In genomic region chr11:118975427-118975826, GRCm38 (mm10) we compare ENCODE assay signal across 8 mouse cellular contexts. TPM values are rescaled to one million over a fixed set of nuclear protein-coding genes. Genes with fewer than 3 reads are reported as not detected.
A peak's percentile ranks its signal among the peaks of the same experiment; 100 is the strongest.
DNase-seq lines count a peak whose midpoint lies in the region; ATAC-seq and TF ChIP-seq lines count a peak whose summit lies in the region.

No protein-coding gene starts in this region.

- peaks cover 58% of the 10 kb centered on the region for H3K27me3 ChIP-seq in C2C12 (ENCODE audit: control insufficient read depth, insufficient read depth, insufficient read length)
- H3K27me3 ChIP-seq in embryonic facial prominence, embryonic 14.5 days (replicated peaks; ENCODE audit: control insufficient read depth, insufficient read depth, low read length), result peaks cover 6% of the 10 kb centered on the region
- peaks cover 42% of the 10 kb centered on the region for H3K27me3 ChIP-seq in heart, embryonic 16.5 days (ENCODE audit: control insufficient read depth, insufficient read depth, low read length)
- peaks cover 2% of the 10 kb centered on the region; the same call in 1 of the 2 replicates for H3K27me3 ChIP-seq in liver, embryonic 16.5 days (ENCODE audit: control insufficient read depth, insufficient read depth, low read depth, low read length)
- no peaks in the 10 kb centered on the region for H3K27me3 ChIP-seq in thymus, adult 2 months (ENCODE audit: control insufficient read depth, insufficient read depth, low read length)

- no peaks in the 10 kb centered on the region for H3K79me2 ChIP-seq in C2C12 (ENCODE audit: control insufficient read depth, insufficient read depth)

- peak; percentile 66 for DNase-seq in adrenal gland, postnatal 25 days
- DNase-seq in embryonic facial prominence, embryonic 14.5 days (ENCODE audit: low spot score), result peak; percentile 78
- peak; percentile 83 for DNase-seq in layer of hippocampus, adult 11-12 months (ENCODE audit: low spot score)
- peak; percentile 49 for DNase-seq in thymus, adult 2 months

- no peaks in the 10 kb centered on the region for H3K79me3 ChIP-seq in C2C12 (ENCODE audit: low read depth)

- no peak overlapping the region for H3K27ac ChIP-seq in embryonic facial prominence, embryonic 14.5 days (replicated peaks; ENCODE audit: low read depth, low read length)
- no peak overlapping the region for H3K27ac ChIP-seq in heart, embryonic 16.5 days (ENCODE audit: low read length)
- H3K27ac ChIP-seq in liver, embryonic 16.5 days (ENCODE audit: low read length), result no peak overlapping the region
- no peak overlapping the region for H3K27ac ChIP-seq in olfactory bulb, adult 2 months (ENCODE audit: insufficient read depth, low read depth, low read length)
- no peak overlapping the region for H3K27ac ChIP-seq in thymus, adult 2 months (ENCODE audit: control insufficient read depth, insufficient read depth, low read length)

- H3ac ChIP-seq in C2C12 (ENCODE audit: control insufficient read depth, insufficient read length, low read depth), result no peak overlapping the region

- H3K9me3 ChIP-seq in embryonic facial prominence, embryonic 14.5 days (ENCODE audit: control insufficient read depth, low read length), result no peaks in the 10 kb centered on the region
- no peaks in the 10 kb centered on the region for H3K9me3 ChIP-seq in heart, embryonic 16.5 days (replicated peaks; ENCODE audit: control insufficient read depth, low read length)
- H3K9me3 ChIP-seq in liver, embryonic 16.5 days (replicated peaks; ENCODE audit: control insufficient read depth, low read length), result no peaks in the 10 kb centered on the region

- WGBS in embryonic facial prominence, embryonic 14.5 days, result 1% methylated on average over 10 of the region's 10 CpGs
- 3% methylated on average over 10 of the region's 10 CpGs for WGBS in heart, embryonic 16.5 days
- under 1% methylated on average over 10 of the region's 10 CpGs for WGBS in liver, embryonic 16.5 days (ENCODE audit: insufficient replicate concordance)
- WGBS in olfactory bulb, adult 2 months, result 1% methylated on average over 10 of the region's 10 CpGs
- WGBS in thymus, adult 2 months, result 2% methylated on average over 10 of the region's 10 CpGs

- no peaks in the 10 kb centered on the region; the same call in 1 of the 2 replicates for H3K4me1 ChIP-seq in embryonic facial prominence, embryonic 14.5 days (ENCODE audit: control insufficient read depth, insufficient read depth, low read length)
- H3K4me1 ChIP-seq in heart, embryonic 16.5 days (ENCODE audit: control insufficient read depth, insufficient read depth, low read length), result no peaks in the 10 kb centered on the region; the same call in 1 of the 2 replicates
- no peaks in the 10 kb centered on the region for H3K4me1 ChIP-seq in liver, embryonic 16.5 days (ENCODE audit: control insufficient read depth, low read depth, low read length)
- H3K4me1 ChIP-seq in olfactory bulb, adult 2 months (ENCODE audit: control insufficient read depth, insufficient read depth, low read length), result peaks cover 12% of the 10 kb centered on the region
- H3K4me1 ChIP-seq in thymus, adult 2 months (replicated peaks; ENCODE audit: control insufficient read depth, insufficient read depth, low read length), result peaks cover 8% of the 10 kb centered on the region

- no peak for ATAC-seq in embryonic facial prominence, embryonic 14.5 days (ENCODE audit: low read depth)
- no peak for ATAC-seq in heart, embryonic 16.5 days (replicated peaks; ENCODE audit: extremely low read depth, insufficient read depth, low FRiP score)
- no peak for ATAC-seq in liver, embryonic 16.5 days (ENCODE audit: low read depth)

- TF ChIP-seq POLR2A in olfactory bulb, adult 2 months (IDR thresholded peaks at IDR 0.05; ENCODE audit: insufficient read depth, low read depth, low read length), result no peak
- TF ChIP-seq POLR2A in thymus, adult 2 months (IDR thresholded peaks at IDR 0.05; ENCODE audit: control insufficient read depth, extremely low read depth, insufficient read depth, low read length, poor library complexity), result no peak

- H3K4me3 ChIP-seq in C2C12 (ENCODE audit: insufficient read depth, poor library complexity, severe bottlenecking), result no peak overlapping the region
- no peak overlapping the region for H3K4me3 ChIP-seq in embryonic facial prominence, embryonic 14.5 days (ENCODE audit: low read depth, low read length)
- H3K4me3 ChIP-seq in heart, embryonic 16.5 days (ENCODE audit: low read length), result no peak overlapping the region
- H3K4me3 ChIP-seq in liver, embryonic 16.5 days (ENCODE audit: low read depth, low read length), result no peak overlapping the region
- H3K4me3 ChIP-seq in olfactory bulb, adult 2 months (ENCODE audit: insufficient read depth, low read depth, low read length), result no peak overlapping the region
- H3K4me3 ChIP-seq in thymus, adult 2 months (ENCODE audit: control insufficient read depth, insufficient read depth, low read length), result no peak overlapping the region

- H3K4me2 ChIP-seq in embryonic facial prominence, embryonic 14.5 days (ENCODE audit: low read depth, low read length), result peak overlapping the region; percentile 23; the same call in 1 of the 2 replicates
- peak overlapping the region; percentile 36; the same call in 1 of the 2 replicates for H3K4me2 ChIP-seq in heart, embryonic 16.5 days (ENCODE audit: low read depth, low read length)
- H3K4me2 ChIP-seq in liver, embryonic 16.5 days (ENCODE audit: low read depth, low read length), result peak overlapping the region; percentile 7

- no peak overlapping the region for H3K9ac ChIP-seq in embryonic facial prominence, embryonic 14.5 days (ENCODE audit: low read depth, low read length)
- no peak overlapping the region for H3K9ac ChIP-seq in heart, embryonic 16.5 days (ENCODE audit: low read length)
- H3K9ac ChIP-seq in liver, embryonic 16.5 days (ENCODE audit: low read depth, low read length), result no peak overlapping the region

- no peaks in the 10 kb centered on the region for H3K36me3 ChIP-seq in C2C12 (ENCODE audit: control insufficient read depth, insufficient read depth)
- H3K36me3 ChIP-seq in embryonic facial prominence, embryonic 14.5 days (ENCODE audit: control insufficient read depth, insufficient read depth, low read length), result no peaks in the 10 kb centered on the region
- no peaks in the 10 kb centered on the region for H3K36me3 ChIP-seq in heart, embryonic 16.5 days (ENCODE audit: control insufficient read depth, insufficient read depth)
- no peaks in the 10 kb centered on the region for H3K36me3 ChIP-seq in liver, embryonic 16.5 days (ENCODE audit: control insufficient read depth, insufficient read depth)
- no peaks in the 10 kb centered on the region for H3K36me3 ChIP-seq in thymus, adult 2 months (ENCODE audit: control insufficient read depth, insufficient read depth, low read length)

- peak; percentile 2 for TF ChIP-seq CTCF in C2C12 (IDR thresholded peaks at IDR 0.05; ENCODE audit: control insufficient read depth, insufficient read depth, insufficient read length)
- peak; percentile 75 for TF ChIP-seq CTCF in olfactory bulb, adult 2 months (IDR thresholded peaks at IDR 0.05; ENCODE audit: insufficient read depth, low read depth, low read length)
- TF ChIP-seq CTCF in thymus, adult 2 months (IDR thresholded peaks at IDR 0.05; ENCODE audit: borderline replicate concordance, control insufficient read depth, extremely low read depth, insufficient read depth, low read length, poor library complexity), result peak; percentile 79; the same call in 1 of the 2 replicates

TF ChIP-seq in C2C12, 6 proteins besides CTCF, POLR2A, EP300 and RAD21:
- TF ChIP-seq CEBPB (IDR thresholded peaks at IDR 0.05; ENCODE audit: low read depth) (no peak), USF1 (IDR thresholded peaks at IDR 0.05; ENCODE audit: low read depth) (no peak), MYOG (IDR thresholded peaks at IDR 0.05; ENCODE audit: control insufficient read depth, extremely low read depth, insufficient read length) (no peak), MAX (IDR thresholded peaks at IDR 0.05) (no peak), MYOD1 (IDR thresholded peaks at IDR 0.05; ENCODE audit: control insufficient read depth, insufficient read length, low read depth) (no peak), FOSL1 (IDR thresholded peaks at IDR 0.05; ENCODE audit: insufficient read depth, low read length, poor library complexity, severe bottlenecking) (no peak)

RNA-seq across cellular contexts. Expression of gene Enpp7, which starts 12.6 kb away (rescaled TPM):
- not detected for polyA plus RNA-seq in C2C12 (2012; fragmentation: generic; extraction: Trizol)
- total RNA-seq in adrenal gland, postnatal 25 days (2021), result not detected in 2 replicates
- polyA plus RNA-seq in embryonic facial prominence, embryonic 14.5 days (2014; fragmentation: Nextera tagmentation; extraction: Ambion mirVana), result not detected in 2 replicates
- polyA plus RNA-seq in heart, embryonic 16.5 days (2015; fragmentation: Nextera tagmentation; extraction: Ambion mirVana), result 0.12 TPM in 1 of 2 replicates, not detected in the other
- not detected in 2 replicates for polyA plus RNA-seq in liver, embryonic 16.5 days (2015; fragmentation: Nextera tagmentation; extraction: Ambion mirVana)
- not detected in 2 replicates for polyA plus RNA-seq in olfactory bulb, adult 2 months (2012; ENCODE audit: insufficient read depth, insufficient read length, low replicate concordance, missing spikeins)
- polyA plus RNA-seq in thymus, adult 2 months (2012; rRNA removed), result 0.11 and 0.17 TPM in 2 replicates

RNA-seq across cellular contexts. Expression of gene Cbx2, which starts 47.3 kb away (rescaled TPM):
- polyA plus RNA-seq in C2C12 (2012; fragmentation: generic; extraction: Trizol), result 14.8 TPM
- 8.9 and 9.8 TPM in 2 replicates for total RNA-seq in adrenal gland, postnatal 25 days (2021)
- 23.9 and 28.3 TPM in 2 replicates for polyA plus RNA-seq in embryonic facial prominence, embryonic 14.5 days (2014; fragmentation: Nextera tagmentation; extraction: Ambion mirVana)
- polyA plus RNA-seq in heart, embryonic 16.5 days (2015; fragmentation: Nextera tagmentation; extraction: Ambion mirVana), result 15.0 and 15.3 TPM in 2 replicates
- 2.6 and 3.3 TPM in 2 replicates for polyA plus RNA-seq in liver, embryonic 16.5 days (2015; fragmentation: Nextera tagmentation; extraction: Ambion mirVana)
- polyA plus RNA-seq in olfactory bulb, adult 2 months (2012; ENCODE audit: insufficient read depth, insufficient read length, low replicate concordance, missing spikeins), result not detected in 2 replicates
- polyA plus RNA-seq in thymus, adult 2 months (2012; rRNA removed), result 20.6 and 22.5 TPM in 2 replicates

Comparison
In these comparisons a context has a peak if more than half of its experiments do, and no peak if none do; other contexts are left out.
1. CTCF ChIP-seq: peak in every context shown above with its lines; median percentile 79 in thymus, adult 2 months; 75 in olfactory bulb, adult 2 months; 2 in C2C12.